Mouse (Mus musculus) kidney, adult 8-10 months (tissue): ENCODE data around the gene Morn1.

ENCODE experiments used
- DNase-seq, 2 experiments: peaks; one replicate each; pipeline ENCODE4 v3.0.0; 2022

Morn1 gene

GRCm38 (mm10) chr4:155140795-155141265, 54.5 kb downstream of the Morn1 start:
- peak; percentile 50 to 62 for DNase-seq

- no peak for DNase-seq
Observed at GRCm38 (mm10) chr4:155142836-155143235, 56.5 kb downstream of the Morn1 start.

GRCm38 (mm10) chr4:155143411-155143810, 57.0 kb downstream of the Morn1 start:
- DNase-seq = no peak

GRCm38 (mm10) chr4:155143871-155144502, 57.6 kb downstream of the Morn1 start:
- peak; percentile 63 to 69 for DNase-seq

- no peak for DNase-seq
Observed at GRCm38 (mm10) chr4:155144548-155145180, 58.3 kb downstream of the Morn1 start.

- no peak for DNase-seq
Observed at GRCm38 (mm10) chr4:155146107-155146823, 59.9 kb downstream of the Morn1 start.

DNA sequence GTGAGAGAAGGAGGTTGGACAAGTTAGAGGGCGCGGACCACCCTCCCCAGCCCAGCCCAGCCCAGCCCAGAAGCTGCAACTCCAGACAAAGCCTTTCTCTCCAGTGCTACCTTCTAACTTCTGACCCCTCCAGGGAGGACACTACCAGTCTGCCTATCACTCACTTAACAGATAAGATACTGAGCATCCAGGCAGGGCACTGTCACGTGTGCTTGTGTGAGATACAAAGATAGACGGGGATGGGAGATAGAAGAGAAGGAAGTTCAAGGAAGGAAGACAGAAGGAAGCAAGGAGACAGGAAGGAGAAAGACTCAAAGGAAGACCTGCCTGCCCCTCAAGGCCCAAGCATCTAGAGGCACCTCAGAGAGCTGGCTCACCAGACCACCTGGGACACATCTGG, 62.1 kb downstream of the Morn1 start:
- DNase-seq = no peak

DNA sequence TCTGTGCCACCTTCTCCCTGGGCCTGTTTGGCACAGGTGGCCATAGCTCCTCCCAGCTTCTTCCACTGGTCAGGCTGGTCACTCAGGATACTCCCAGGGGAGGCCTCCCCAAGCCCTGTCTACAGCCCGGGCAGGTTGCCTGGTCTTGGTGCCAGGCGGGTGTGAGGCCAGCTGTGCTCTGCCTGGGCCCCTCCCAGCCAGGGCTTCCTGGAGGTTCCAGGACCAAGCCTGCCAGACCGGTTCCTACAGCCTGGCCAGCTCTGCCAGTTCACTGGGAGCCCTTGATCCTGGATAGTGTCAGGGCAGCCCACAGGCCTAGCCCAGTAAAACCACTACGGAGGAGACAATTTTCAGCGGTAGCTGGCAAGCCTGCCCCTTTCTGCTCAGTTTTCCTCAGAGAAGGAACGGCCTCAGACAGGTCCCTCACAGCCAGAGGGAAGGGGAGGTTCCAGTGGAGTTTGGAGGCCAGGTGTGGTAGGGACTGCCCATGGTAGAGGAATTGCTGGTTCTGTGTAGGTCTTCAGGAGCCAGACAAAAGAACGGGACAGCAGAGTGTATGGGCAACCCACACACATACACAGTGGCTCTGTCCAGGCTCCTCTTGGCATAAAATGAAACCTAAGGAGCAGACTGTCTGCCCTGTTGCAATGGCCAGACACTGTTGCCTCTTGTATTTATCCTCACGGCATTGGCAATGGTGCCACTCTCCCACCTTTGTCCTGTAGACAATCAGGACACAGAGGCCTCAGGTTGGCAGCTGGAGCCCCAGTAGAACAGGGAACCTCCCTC, 62.7 kb downstream of the Morn1 start:
- DNase-seq = peak; percentile 88 to 95

DNA sequence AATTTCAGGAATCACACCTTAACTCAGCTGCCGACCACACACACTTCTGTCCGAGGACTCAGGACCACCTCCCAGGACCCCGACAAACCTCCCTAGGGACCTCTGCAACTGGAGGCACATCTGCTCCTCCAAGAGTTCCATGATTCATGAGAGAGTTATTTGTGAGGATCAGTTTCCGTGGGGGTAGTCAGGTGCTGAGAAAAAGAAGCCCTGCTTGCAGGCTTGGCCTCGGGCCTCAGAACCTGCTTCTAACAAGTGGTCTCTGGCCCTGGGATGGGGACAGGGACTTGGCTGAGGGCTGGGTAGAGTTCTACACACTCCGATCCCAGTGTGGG, 63.5 kb downstream of the Morn1 start:
- no peak for DNase-seq

DNA sequence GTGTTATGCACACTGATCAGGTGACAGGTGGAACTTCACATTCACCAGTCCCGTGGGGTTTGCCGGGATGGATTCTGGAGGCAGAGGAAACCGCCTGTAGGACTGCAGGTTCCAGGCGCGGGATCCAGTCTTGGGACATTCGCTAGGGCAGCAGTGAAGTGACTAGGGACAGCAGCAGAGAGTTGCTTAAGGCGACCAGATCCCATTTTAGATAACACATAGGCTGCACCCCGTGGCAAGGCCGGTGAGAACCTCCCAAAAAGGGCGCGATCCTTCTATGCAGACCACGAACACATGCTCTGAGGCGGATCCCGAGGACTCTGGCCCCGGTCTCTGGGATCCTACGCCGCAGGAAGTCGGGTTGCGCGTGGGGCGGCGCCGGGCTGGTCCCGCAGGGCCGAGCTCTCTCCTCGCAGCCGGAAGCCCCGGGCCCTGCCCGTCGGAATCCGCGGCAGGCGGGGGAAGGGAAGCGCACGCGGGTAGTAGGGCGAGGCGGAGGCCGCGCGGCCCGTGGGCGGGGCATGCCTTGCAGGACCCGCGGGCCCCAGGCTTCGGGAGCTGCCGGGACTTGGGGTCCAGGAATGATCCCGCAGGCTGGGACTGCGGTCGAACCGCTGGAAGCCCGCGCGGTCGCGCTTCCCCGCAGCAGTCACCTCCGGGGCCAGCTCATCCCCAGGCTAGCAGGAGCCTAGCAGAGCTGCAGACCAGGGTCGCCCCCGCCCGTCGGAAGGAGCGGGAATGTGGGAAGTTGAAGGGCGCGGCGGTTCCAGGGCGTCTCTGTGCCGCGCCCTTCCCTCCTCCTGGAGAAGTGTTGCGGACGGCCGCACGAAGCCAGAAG, 64.1 kb downstream of the Morn1 start:
- DNase-seq = peak; percentile 86 to 87

DNA sequence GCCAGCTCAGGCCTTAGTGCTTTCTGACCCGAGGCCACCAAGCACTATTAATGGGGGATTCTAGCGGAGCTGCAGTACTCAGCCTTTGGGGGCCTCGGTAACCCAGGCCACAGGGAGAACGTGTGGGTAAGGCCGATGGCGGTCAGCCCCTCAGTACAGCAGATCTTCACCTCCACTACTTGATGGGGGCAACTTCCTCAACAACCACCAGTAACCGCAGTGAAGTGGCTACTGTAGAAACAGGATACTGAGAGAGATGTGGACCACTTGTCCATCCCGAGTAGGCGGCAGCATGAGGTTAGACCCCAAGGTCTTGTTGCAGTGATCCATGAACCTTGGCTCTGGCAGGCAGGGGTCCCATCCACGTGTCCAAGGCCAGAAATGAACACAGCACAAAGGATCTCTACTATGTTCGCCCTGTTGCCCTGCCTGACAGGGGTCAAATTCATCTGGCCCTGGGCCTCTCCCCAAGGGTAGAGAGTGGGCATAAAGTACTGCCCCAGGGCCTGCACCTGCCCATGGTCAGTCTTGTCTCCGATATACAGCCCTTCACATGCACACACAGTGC, 64.9 kb downstream of the Morn1 start:
- no peak for DNase-seq

DNA sequence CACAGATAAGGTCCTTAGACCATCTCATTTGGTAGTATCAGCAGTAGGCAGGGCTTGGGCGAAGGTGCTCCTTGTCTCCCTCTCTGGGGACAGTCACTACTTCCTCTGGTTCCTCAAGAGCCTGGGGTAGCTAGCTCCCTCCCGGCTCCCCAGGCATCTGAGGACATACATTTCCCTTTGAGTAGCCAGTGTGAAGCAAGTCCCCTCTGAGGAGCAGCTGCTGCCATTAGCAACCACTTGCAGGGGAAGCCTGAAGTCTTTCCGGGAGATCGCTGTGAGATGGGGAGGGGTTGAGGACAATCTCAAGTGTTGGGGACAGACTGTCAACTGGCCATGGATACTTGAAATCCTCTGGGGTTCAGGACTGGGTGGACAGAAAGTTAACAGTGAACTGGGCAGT, 65.5 kb downstream of the Morn1 start:
- DNase-seq = no peak

DNA sequence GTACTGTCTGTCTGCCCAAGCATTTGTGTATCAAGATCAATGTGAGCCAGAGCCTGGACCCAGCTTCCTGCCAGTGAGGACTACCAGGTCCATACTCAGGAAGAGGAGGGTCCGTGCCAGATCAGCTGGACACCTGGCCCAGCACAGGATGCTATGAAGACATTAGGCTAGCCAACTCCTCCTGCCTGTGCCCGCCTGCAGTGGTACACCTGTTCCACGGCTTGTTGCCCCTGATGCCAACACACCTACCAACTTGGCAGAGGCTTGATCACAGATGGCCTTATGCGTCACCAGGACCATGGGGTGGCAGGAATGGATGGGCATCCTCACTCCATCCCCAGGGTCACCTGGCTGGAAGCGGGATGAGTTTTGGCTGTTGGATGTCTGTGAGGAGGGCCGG, 66.1 kb downstream of the Morn1 start:
- DNase-seq = no peak

- DNase-seq = no peak
Observed at GRCm38 (mm10) chr4:155153389-155154072, 67.2 kb downstream of the Morn1 start.

GRCm38 (mm10) chr4:155154986-155155385, 68.6 kb downstream of the Morn1 start:
- peak in 1 of 2 experiments; percentile 45 for DNase-seq

DNA sequence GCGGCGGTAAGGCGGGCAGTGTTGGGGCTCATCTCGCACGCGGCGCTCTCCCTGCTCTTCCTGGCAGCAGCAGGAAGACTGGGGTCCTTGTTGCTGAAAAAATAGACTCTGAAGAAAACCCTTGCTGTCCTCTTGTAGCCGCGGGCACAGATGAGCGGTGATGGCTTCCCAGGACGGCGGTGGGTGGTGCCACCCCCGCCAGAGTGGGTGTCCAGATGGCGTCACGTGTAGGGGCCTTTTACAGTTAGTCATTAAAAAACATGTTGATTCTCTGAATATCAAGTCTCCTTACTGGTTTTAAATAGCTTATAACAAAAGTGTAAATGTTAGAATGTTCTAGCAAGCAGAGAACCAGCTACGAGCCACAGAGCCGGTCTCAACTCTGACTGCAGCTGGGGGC, 70.4 kb downstream of the Morn1 start:
- no peak for DNase-seq

DNA sequence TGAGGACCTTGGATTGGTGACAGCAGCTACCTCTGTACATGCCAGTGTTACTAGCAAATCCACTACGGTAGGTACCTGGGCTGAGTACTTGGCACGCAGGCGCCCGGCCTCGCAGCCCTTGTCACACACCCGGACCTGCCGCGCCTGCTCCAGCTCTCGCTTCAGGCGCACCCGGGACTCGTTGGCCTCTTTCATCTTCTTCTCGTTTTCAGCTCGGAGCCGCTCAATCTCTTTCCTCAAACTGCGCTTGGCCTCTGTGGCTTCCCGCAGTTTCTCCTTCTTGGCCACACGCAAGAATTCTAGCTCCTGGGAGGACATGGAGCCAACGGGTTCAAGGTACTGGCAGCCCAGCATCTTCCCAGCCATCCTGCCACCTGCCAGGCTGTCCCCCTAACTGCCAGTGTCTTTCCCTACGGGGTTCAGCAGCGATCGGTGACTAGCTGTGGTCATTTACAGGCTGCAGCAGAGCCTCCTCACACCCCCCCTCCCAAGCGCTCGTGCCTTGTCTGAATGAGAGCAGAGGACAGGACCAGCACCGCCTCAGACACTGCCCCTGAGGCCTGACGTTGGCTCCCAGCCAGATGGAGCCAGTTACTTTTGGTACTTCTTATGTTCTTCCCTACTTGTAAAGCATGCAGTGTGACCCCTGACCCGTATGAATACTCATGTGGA, 71.6 kb downstream of the Morn1 start:
- DNase-seq = no peak

- no peak for DNase-seq
Observed at GRCm38 (mm10) chr4:155158543-155158917, 72.2 kb downstream of the Morn1 start.

DNA sequence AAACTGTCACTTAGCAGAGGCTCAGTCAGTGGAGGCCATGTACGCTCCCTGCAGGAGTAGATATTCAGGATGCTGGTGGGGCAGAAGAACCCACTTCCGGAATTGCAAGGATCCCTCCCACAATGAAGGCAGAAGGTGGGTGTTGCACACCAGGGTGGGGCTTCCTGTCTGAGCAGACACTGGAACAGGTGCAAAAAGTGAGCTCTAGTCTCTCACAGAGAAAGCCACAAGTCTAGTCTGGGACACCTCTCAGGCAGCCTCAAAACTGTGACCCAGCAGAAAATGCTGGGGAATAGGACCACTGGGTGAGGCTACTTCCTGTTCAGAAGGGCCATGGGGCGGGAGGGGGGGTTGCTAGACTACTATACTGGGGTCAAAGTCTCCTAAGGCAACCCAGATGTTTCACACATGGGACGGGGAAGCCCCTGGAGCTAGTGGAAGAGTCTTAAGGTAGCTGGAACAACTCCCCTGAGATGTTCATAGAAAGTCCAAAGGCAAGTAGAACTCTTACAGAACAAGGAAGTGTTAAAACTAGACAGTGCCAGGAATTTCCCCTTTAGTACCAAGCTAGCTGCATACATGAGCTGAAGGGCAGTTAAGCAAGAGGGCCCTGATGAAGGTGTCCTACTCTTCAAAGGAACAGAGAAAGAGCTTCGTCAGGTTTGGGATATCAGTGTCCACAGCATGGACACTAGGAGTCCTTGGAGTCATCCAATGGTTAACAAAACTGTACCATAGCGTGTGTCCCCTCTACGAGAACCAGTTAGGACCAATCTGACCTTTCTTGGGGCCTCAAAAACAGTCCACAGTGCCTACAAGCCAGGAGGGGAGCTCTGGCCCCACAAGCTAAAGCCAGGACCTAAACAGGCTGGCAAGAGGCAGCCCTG, 76.3 kb downstream of the Morn1 start:
- no peak for DNase-seq

DNA sequence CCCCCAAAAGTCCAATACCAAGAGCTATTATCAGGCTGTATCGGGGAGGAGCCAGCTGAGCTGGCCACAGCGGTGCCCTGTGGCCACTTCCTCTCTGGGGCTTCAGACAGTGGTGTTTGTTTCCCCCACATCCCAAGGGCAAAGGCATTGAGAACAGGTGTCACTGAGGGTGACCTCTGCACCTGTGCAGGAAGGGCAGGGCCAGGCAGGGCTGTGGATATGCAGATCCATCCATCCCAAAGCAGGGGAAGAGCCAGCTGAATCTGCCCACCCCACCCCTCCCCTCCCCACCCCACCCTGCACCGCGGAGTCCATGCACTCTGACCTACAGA, 76.9 kb downstream of the Morn1 start:
- DNase-seq = no peak
